Mouse (Mus musculus) cerebellum, postnatal 25 days (tissue): ENCODE results near the gene Olfr714.
"Not testable (repeated sequence)": the region's sequence is repeated elsewhere in the genome, so short reads cannot be mapped to it uniquely, and the experiment has no call there.

Experiments
- DNase-seq, 2 experiments: peaks; one replicate each; pipeline ENCODE4 v3.0.0; 2021; ENCODE audit warnings: mixed read lengths in 2 of 2

Olfr714 gene

DNA sequence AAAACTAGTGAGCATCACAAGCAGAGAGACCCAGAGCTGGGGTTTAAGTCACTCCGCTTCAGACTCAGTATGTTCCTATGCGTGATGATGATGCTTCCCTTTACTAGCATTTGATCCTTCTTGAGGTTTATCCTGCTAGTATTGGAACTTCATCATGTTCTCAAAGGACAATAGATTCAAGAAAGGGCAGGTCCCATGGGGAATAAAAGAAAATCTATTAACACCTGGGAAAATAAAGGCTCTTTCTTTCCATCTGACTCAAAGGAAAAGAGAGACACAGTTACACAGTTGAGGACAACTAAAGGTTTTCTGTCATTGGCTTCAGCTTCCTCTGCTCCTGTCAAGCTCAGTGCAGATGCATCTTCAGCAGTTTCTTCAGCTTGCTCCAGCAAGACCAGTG lies at the start of gene Olfr714:
Olfr714 (plus strand) TSS at position 301 of the 400 bp plus-strand sequence.
- DNase-seq, result no peak

DNA sequence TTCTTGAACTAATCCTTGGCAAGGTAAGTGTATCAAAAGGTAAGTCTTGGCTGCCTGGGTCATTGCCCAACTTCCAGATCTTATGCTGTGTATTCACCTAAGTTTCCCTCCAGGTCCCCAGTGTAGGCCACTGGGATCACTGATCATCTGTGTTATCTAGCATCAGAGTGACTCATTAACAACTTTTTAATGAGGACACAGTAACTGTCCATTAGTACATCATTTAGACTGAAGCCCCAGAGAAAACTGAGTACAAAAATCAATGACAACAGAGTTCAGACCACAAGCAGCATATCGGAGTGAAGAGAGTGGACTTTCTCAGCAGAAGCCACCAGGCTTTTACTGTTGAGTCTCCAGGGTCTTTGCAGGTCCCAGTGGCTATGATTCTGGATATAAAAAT lies 39.9 kb upstream of the Olfr714 start, which contains the start of gene Olfr713:
Olfr713 (plus strand) TSS at position 301 of the 400 bp plus-strand sequence.
- DNase-seq, result no peak

DNA sequence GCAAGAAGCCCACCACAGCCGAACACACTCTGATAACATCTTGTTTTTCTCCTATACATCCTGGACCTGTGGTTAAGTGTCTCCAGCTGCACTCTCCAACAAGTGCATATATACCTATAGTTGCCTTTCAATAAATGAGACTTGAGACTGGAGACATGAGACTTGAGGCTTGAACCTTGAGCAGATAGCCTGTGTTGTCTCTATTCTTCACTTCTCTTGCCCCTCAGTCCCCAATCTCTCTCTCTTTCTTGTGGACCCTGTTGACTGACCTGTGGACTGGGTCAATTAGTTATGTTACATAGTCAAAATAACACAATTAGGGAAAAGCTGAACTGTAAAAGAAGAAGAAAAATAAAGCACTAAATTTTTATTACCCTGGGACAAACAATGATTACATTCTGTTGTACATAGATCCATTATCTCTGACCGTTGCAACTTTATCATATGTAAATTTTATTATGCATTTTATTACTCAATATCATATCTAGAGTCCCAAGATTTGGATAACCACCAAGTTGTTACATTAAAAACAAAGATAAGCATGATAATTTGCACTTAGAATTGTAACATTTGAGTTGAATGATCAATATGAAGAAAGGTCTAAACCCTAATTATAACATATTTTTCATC lies 30.7 kb upstream of the Olfr714 start:
- no peak for DNase-seq

DNA sequence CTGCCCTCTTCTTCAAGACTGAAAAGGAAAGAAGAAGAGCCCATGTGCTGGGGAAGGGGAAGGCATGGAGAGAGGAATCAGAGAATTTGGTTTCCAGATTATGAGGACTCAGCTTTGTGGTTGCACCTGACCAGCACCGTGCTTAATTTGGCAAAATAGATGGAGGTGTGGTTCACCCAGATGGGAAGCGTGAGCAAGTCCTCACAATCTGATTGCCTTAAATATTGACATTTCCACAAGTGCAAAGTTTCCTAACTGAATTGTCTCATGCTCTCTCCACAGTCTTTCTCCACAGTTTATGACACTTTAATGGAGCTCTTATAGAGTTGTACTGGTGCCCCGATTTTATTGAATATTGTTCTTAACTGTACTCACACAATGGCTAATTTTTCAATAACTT lies 27.6 kb upstream of the Olfr714 start:
- no peak for DNase-seq

DNA sequence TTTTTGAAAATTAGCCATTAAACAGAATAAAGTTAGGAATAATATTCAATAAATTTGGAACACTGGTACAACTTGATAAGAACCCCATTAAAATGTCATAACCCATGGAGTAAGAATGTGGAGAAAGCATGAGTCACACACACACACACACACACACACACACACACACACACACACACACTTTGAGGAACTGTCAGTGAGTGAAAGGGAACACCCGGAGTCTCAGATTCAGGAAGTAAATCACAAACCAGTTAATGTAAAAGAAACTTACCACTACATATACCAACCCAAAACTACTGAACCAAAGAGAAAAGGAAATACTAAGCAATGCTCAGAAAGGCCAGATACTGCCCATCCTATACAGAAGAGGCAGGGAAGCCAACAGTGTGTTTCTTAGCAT lies 26.4 kb upstream of the Olfr714 start:
- no peak for DNase-seq

DNA sequence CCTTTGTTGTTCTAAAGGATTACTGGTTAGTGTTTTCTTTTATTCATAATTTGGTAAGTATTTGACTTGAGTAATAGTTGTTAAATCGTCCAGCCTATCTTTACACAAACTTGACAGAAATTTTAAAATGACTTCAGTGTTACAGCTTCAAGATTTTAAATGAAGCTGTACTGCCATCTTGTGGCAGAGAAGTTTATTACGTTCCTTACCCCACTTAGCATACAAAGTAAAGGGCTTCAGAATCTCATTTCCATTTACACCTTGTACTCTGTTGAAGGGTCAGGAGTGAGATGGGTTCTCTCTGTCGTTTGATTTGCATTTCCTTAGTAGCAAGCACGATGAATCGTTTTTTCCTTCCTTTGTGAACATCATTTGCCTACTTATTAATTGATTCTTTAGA lies 24.9 kb upstream of the Olfr714 start:
- peak in 1 of 2 experiments; percentile 14 for DNase-seq

DNA sequence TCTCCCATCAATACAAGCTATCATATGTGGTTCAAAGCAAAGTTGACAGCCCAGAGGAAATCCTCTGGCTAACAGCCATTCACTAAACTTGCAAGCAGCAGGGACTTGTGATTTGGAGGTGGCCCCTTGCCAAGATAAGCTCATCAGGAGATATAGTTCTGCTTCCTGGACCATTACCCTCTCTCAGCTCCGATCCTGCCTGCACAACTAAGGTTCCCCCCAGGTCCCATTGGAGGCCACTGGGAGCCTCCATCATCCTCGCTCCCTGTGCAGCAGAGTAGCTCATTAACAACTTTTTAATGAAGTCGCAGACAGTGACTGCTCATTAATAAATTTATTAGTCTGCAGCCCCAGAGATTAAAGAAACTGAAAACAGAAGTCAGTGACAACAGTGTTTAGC lies 23.2 kb upstream of the Olfr714 start:
- DNase-seq, result no peak

DNA sequence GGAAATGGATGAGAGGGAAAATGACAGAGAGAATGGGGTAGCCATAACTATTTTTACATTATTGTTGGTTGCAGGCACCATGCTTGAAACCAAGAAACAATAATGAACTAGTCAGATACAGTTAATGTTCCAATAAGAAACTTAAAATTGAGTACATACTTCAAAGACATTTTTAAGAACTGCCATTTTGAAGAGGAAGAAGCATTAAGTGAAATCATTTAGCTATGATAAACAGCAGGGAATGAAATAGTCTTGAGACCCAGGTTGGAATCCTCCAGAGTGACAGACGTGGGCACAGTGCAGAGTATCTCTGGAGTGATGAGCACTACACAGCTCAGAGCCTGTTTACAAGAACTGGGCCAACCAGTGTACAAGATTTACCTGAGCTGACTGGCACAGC lies 22.1 kb downstream of the Olfr714 start, which contains the start of gene Olfr17:
Olfr17 (plus strand) TSS at position 301 of the 400 bp plus-strand sequence.
- DNase-seq, result no peak

DNA sequence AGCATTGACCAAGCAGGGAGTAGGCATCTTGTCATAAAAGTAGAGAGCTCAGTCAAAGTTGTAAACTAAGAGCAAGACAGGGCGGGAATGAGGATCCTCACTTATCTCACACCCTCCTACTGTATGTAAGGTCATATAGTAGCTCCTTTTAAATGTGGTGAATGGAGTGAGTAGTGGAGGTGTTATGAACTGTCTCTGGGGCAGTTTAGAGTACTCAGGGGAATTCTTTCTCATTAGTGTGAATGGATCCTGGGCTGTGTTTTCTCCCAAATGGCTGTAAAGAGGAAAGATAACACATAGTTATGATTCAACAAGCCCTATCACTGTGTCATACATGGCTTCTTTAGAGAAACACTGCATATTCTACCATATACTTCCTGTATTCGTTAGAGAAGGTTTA lies 39.5 kb downstream of the Olfr714 start, which contains the start of gene Olfr715b:
Olfr715b (minus strand) TSS at position 101 of the 400 bp plus-strand sequence.
- not testable (repeated sequence) for DNase-seq
